Mouse (Mus musculus): ENCODE data around the gene Cit.

Cit gene

GRCm38 (mm10) chr5:116039706-116040105 lies 194.6 kb downstream of the Cit start:
- no peak for DNase-seq (ENCODE audit: low spot score in 2 of 2)

DNA sequence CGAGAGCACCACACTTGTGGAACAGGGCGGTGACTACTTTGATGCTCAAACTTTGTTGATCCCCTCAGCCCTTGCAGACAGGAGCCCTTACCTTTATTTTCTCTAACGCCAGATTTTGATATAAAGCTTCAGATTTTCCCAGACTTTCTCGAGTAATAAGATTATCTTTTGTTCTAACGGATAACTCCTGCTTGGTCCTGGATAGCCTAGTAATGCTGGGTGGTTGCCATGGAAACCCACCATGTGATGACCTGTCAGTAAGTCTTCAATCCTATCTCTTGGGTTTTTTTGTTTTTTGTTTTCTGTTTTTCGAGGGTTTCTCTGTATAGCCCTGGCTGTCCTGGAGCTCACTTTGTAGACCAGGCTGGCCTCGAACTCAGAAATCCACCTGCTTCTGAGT lies 197.2 kb downstream of the Cit start:
- DNase-seq (ENCODE audit: low spot score in 2 of 2): no peak

DNA sequence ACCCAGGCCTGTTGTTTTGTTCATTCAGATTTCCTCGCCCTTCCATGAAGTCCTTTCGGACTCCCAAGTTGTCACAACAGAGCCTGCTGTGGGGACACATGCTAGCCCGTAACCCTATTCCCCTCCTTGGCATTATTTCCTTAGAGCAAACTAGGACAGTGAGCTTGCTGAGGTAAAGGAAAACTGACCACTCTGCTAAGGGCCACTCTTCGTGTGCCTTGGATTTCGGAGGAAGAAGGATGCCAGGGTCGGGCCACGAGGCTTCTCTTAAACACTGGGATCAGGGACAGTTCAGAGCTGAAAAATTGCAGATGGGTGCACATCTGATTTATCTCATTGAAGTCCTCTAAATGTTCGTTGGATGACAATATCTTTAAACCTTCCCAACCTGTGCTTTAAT lies 200.5 kb downstream of the Cit start:
- no peak for DNase-seq (ENCODE audit: low spot score in 2 of 2)

DNA sequence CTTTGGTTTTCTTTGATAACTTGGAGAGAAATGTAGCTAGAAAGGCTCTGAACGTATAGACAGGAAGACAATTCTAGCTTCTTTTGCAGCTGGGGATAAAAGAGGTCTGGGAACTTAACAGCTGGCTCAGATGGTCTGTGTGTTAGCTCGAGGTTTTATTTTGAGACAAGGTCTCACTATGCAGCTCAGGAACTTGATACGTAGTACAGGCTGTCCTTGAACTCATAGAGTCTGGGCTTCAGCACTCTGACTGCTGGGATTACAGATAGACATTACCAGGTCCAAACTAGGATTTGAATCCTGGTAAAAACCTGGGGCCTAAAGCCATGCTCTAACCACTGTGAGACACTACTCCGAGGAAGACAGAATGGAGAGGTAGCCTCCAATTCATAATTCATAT lies 201.2 kb downstream of the Cit start:
- no peak for DNase-seq (ENCODE audit: low spot score in 2 of 2)

DNA sequence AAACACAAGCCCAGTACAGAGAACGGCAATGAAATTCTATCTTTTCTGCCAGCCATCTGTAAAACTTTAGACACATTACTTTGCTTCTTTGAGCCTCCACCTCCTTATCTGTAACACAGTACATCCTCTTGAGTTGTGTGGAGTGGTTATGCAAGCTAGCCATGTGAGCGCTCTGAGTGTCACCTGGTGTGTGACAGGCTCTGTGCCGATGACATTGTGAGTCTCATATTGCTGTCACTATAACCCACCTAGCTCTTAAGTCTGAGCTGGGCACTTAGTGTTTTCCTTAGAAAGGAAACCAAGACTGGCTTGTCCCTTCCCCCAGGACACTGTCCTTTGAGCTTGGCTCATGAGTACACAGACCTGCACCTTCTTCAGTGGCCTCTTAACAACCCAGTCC lies 203.2 kb downstream of the Cit start:
- DNase-seq (ENCODE audit: low spot score in 2 of 2): no peak

DNA sequence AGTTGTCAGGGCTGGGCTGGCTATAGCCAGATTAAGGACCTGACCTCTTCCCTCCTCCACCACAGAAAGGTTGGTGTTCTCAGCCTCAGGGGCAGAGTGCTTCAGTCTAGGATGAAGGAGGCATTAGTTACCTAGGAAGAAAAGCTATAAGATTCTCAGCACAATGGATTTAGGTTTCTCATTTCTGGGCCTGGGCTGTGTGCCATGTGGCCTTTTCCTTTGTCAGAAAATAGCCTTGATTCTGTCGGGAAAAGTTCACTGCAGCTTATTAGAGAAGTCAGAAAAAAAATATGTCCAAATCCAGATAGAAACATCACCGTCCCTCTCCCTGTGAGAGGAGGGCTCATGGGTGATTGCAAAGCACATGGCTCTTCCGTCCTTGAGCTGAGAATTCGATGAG lies 204.7 kb downstream of the Cit start:
- no peak for DNase-seq (ENCODE audit: low spot score in 2 of 2)

- no peak for DNase-seq (ENCODE audit: low spot score in 2 of 2)
These were observed 207.1 kb downstream of the Cit start for GRCm38 (mm10) chr5:116052171-116052570.

- DNase-seq (ENCODE audit: low spot score in 2 of 2): no peak
These were observed 207.7 kb downstream of the Cit start for GRCm38 (mm10) chr5:116052826-116053225.

All from spleen, postnatal 4 days (tissue).